Mouse (Mus musculus) kidney, adult 2 months (tissue): Measurements from ENCODE around the gene Hist1h2an.

Experiments
- CTCF ChIP-seq: fragments of 200-500 bp; conservative IDR thresholded peaks from 2 replicates; pipeline ENCODE4 v1.5.1; 2011; ENCODE audit warnings: low read depth, mild to moderate bottlenecking, control low read depth, low read length, moderate library complexity, mixed read lengths; ENCODE audit not compliant: insufficient read depth, insufficient read length
- POLR2A ChIP-seq: fragments of 200-500 bp; IDR thresholded peaks from one replicate; pipeline ENCODE4 v1.6.1; 2011; ENCODE audit warnings: low read depth, low read length, control low read depth

- TF ChIP-seq POLR2A (no peak), CTCF (no peak)
These were observed 7.0 kb downstream of the Hist1h2an start, which contains the start of gene Hist1h1b for GRCm38 (mm10) chr13:21779767-21780731.
